Mouse (Mus musculus): Measurements from ENCODE around the gene Vps25. TPM values are rescaled to one million over a fixed set of nuclear protein-coding genes. Genes with fewer than 3 reads are reported as not detected.

Gene Vps25
- polyA plus RNA-seq, 1 experiment = 141 TPM

DNA sequence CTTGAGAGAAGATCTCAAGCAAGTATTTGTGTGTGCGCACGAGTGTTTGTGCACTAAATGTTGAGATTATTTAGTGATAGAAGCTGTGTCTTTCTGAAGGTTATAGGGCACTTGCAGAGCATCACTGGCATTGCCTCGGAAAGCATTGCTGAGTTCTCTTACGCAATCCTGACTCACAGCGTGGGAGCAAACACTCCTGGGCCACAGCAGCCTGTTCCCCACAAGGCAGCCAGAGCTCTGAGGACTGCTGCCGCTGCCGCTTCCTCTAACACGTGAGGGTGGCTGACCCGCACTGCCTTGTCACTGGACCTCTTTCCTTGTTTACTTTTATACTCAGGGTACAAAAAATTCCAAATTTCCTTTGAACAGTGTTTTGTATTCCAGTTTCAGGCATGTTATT lies 33.8 kb downstream of the Vps25 start:
- Histone ChIP-seq H3K79me2 (ENCODE audit: control insufficient read depth, insufficient read depth) (no peaks in the 10 kb centered on the region), H3K4me3 (no peak overlapping the region), H3K36me3 (ENCODE audit: control insufficient read depth, insufficient read depth) (peaks cover 28% of the 10 kb centered on the region), H3K4me2 (ENCODE audit: low read depth) (no peak overlapping the region), H3K27me3 (ENCODE audit: control insufficient read depth, insufficient read depth, insufficient read length) (no peaks in the 10 kb centered on the region), H3ac (ENCODE audit: control insufficient read depth, insufficient read length) (no peak overlapping the region)
- TF ChIP-seq SRF (IDR thresholded peaks at IDR 0.05; ENCODE audit: control insufficient read depth, insufficient read length, low read depth) (no peak), USF1 (IDR thresholded peaks at IDR 0.05; ENCODE audit: low read depth) (no peak), CEBPB (IDR thresholded peaks at IDR 0.05; ENCODE audit: insufficient read depth, poor library complexity, severe bottlenecking) (peak; percentile 88), MYOD1 (IDR thresholded peaks at IDR 0.05; ENCODE audit: control insufficient read depth in 1 of 3, insufficient read length in 2 of 3, low read depth in 2 of 3) (no peak), E2F4 (IDR thresholded peaks at IDR 0.05; ENCODE audit: insufficient read depth) (no peak), MAX (IDR thresholded peaks at IDR 0.05; ENCODE audit: low read depth) (no peak)

- H3K36me3 ChIP-seq (ENCODE audit: control insufficient read depth, insufficient read depth) = peaks cover 58% of the 10 kb centered on the region
- no peak overlapping the region for H3K4me3 ChIP-seq
- no peak for TF ChIP-seq USF1 (IDR thresholded peaks at IDR 0.05; ENCODE audit: low read depth)
- TF ChIP-seq MYOG (IDR thresholded peaks at IDR 0.05; ENCODE audit: control insufficient read depth in 1 of 3, insufficient read depth in 1 of 3, insufficient read length in 2 of 3, low read depth in 2 of 3) = no peak
- TF ChIP-seq POLR2A (IDR thresholded peaks at IDR 0.05; ENCODE audit: insufficient read length, low read depth) = no peak
- TF ChIP-seq E2F4 (IDR thresholded peaks at IDR 0.05; ENCODE audit: insufficient read depth) = no peak
- no peak for TF ChIP-seq POLR2AphosphoS2 (IDR thresholded peaks at IDR 0.05; ENCODE audit: insufficient read length, low read depth)
- H3K79me2 ChIP-seq (ENCODE audit: control insufficient read depth, insufficient read depth) = no peaks in the 10 kb centered on the region
- H3ac ChIP-seq (ENCODE audit: control insufficient read depth, insufficient read length) = no peak overlapping the region
- no peak overlapping the region for H3K4me2 ChIP-seq (ENCODE audit: low read depth)
- no peaks in the 10 kb centered on the region for H3K27me3 ChIP-seq (ENCODE audit: control insufficient read depth, insufficient read depth, insufficient read length)
These were observed 37.7 kb downstream of the Vps25 start for GRCm38 (mm10) chr11:101291231-101291630.

GRCm38 (mm10) chr11:101295191-101295590 lies 41.7 kb downstream of the Vps25 start:
- TF ChIP-seq USF1 (IDR thresholded peaks at IDR 0.05; ENCODE audit: low read depth) (no peak), POLR2AphosphoS2 (IDR thresholded peaks at IDR 0.05; ENCODE audit: insufficient read length, low read depth) (no peak), TCF3 (IDR thresholded peaks at IDR 0.05; ENCODE audit: insufficient read length, low read depth) (no peak), E2F4 (IDR thresholded peaks at IDR 0.05; ENCODE audit: insufficient read depth) (no peak), MYOD1 (IDR thresholded peaks at IDR 0.05; ENCODE audit: control insufficient read depth in 1 of 3, insufficient read length in 2 of 3, low read depth in 2 of 3) (no peak), TCF12 (IDR thresholded peaks at IDR 0.05; ENCODE audit: insufficient read depth, poor library complexity, severe bottlenecking) (no peak), MYOG (IDR thresholded peaks at IDR 0.05; ENCODE audit: control insufficient read depth in 1 of 3, insufficient read depth in 1 of 3, insufficient read length in 2 of 3, low read depth in 2 of 3) (no peak), POLR2A (IDR thresholded peaks at IDR 0.05; ENCODE audit: insufficient read length, low read depth) (no peak), CEBPB (IDR thresholded peaks at IDR 0.05; ENCODE audit: insufficient read depth, poor library complexity, severe bottlenecking) (no peak), REST (IDR thresholded peaks at IDR 0.05; ENCODE audit: insufficient read depth, insufficient read length) (no peak), SRF (IDR thresholded peaks at IDR 0.05; ENCODE audit: control insufficient read depth, insufficient read length, low read depth) (no peak), MAX (IDR thresholded peaks at IDR 0.05; ENCODE audit: low read depth) (no peak)
- Histone ChIP-seq H3K27me3 (ENCODE audit: control insufficient read depth, insufficient read depth, insufficient read length) (no peaks in the 10 kb centered on the region), H3K36me3 (ENCODE audit: control insufficient read depth, insufficient read depth) (peaks cover 52% of the 10 kb centered on the region), H3K79me2 (ENCODE audit: control insufficient read depth, insufficient read depth) (peaks cover 28% of the 10 kb centered on the region), H3ac (ENCODE audit: control insufficient read depth, insufficient read length) (no peak overlapping the region), H3K4me3 (no peak overlapping the region), H3K4me2 (ENCODE audit: low read depth) (no peak overlapping the region)

DNA sequence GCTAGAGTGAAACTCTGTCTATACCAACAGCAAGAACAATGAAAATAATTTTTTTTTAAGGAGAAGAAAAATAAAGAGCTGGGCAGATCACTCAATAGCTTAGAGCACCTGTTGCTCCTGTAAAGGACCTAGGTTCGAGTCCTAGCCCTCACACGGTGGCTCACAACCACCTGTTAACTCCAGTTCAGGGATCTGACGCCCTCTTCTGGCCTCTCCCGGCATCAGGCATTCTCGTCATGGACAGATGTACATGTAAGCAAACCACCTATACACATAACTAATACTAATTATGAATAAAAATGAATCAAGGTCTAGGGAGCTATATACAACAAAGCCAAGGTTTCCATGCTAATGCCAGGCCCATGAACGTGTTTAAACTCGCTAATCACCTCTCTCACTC lies 47.4 kb downstream of the Vps25 start:
- Histone ChIP-seq H3K36me3 (ENCODE audit: control insufficient read depth, insufficient read depth) (peaks cover 16% of the 10 kb centered on the region), H3K4me3 (peak overlapping the region; percentile 97), H3K79me2 (ENCODE audit: control insufficient read depth, insufficient read depth) (peaks cover 46% of the 10 kb centered on the region), H3K4me2 (ENCODE audit: low read depth) (peak overlapping the region; percentile 99), H3ac (ENCODE audit: control insufficient read depth, insufficient read length) (no peak overlapping the region), H3K27me3 (ENCODE audit: control insufficient read depth, insufficient read depth, insufficient read length) (no peaks in the 10 kb centered on the region)
- TF ChIP-seq SRF (IDR thresholded peaks at IDR 0.05; ENCODE audit: control insufficient read depth, insufficient read length, low read depth) = no peak
- TF ChIP-seq MAX (IDR thresholded peaks at IDR 0.05; ENCODE audit: low read depth) = no peak
- TF ChIP-seq MYOD1 (IDR thresholded peaks at IDR 0.05; ENCODE audit: control insufficient read depth in 1 of 3, insufficient read length in 2 of 3, low read depth in 2 of 3) = peak in 2 of 3 experiments; percentile 7 to 20

- H3K4me3 ChIP-seq = peak overlapping the region; percentile 97
- no peak for TF ChIP-seq MAX (IDR thresholded peaks at IDR 0.05; ENCODE audit: low read depth)
- no peak for TF ChIP-seq CEBPB (IDR thresholded peaks at IDR 0.05; ENCODE audit: insufficient read depth, poor library complexity, severe bottlenecking)
- TF ChIP-seq MYOG (IDR thresholded peaks at IDR 0.05; ENCODE audit: control insufficient read depth in 1 of 3, insufficient read depth in 1 of 3, insufficient read length in 2 of 3, low read depth in 2 of 3) = no peak
- TF ChIP-seq SRF (IDR thresholded peaks at IDR 0.05; ENCODE audit: control insufficient read depth, insufficient read length, low read depth) = no peak
- TF ChIP-seq REST (IDR thresholded peaks at IDR 0.05; ENCODE audit: insufficient read depth, insufficient read length) = no peak
- TF ChIP-seq POLR2A (IDR thresholded peaks at IDR 0.05; ENCODE audit: insufficient read length, low read depth) = no peak
- no peak for TF ChIP-seq POLR2AphosphoS2 (IDR thresholded peaks at IDR 0.05; ENCODE audit: insufficient read length, low read depth)
- TF ChIP-seq USF1 (IDR thresholded peaks at IDR 0.05; ENCODE audit: low read depth) = no peak
- no peak for TF ChIP-seq E2F4 (IDR thresholded peaks at IDR 0.05; ENCODE audit: insufficient read depth)
- TF ChIP-seq MYOD1 (IDR thresholded peaks at IDR 0.05; ENCODE audit: control insufficient read depth in 1 of 3, insufficient read length in 2 of 3, low read depth in 2 of 3) = no peak
- no peak for TF ChIP-seq TCF3 (IDR thresholded peaks at IDR 0.05; ENCODE audit: insufficient read length, low read depth)
- no peak for TF ChIP-seq TCF12 (IDR thresholded peaks at IDR 0.05; ENCODE audit: insufficient read depth, poor library complexity, severe bottlenecking)
- H3K4me2 ChIP-seq (ENCODE audit: low read depth) = peak overlapping the region; percentile 99
- no peaks in the 10 kb centered on the region for H3K27me3 ChIP-seq (ENCODE audit: control insufficient read depth, insufficient read depth, insufficient read length)
- peak overlapping the region; percentile 44 for H3ac ChIP-seq (ENCODE audit: control insufficient read depth, insufficient read length)
- peaks cover 14% of the 10 kb centered on the region for H3K36me3 ChIP-seq (ENCODE audit: control insufficient read depth, insufficient read depth)
- H3K79me2 ChIP-seq (ENCODE audit: control insufficient read depth, insufficient read depth) = peaks cover 46% of the 10 kb centered on the region
These were observed 47.9 kb downstream of the Vps25 start for GRCm38 (mm10) chr11:101301299-101302003.

Data from myocyte (in vitro differentiated cells).